Mouse (Mus musculus) mature B cell (primary cell): ENCODE data around the gene Gm20830.
"Not testable (repeated sequence)": the region's sequence is repeated elsewhere in the genome, so short reads cannot be mapped to it uniquely, and the experiment has no call there.

ENCODE experiments used
- in situ Hi-C: fragments of 300-500 bp; cut with MboI; formaldehyde crosslinking; loops from 2 replicates; pipeline ENCODE4 v1.14.3; 2019

The Gm20830 gene

GRCm38 (mm10) chrY:6918182-6918581 lies at the start of gene Gm20830:
TSS of gene Gm20830 (minus strand) at chrY:6918282.
- in situ Hi-C loops = not testable (repeated sequence)
